Mouse (Mus musculus) heart, embryonic 12.5 days (tissue): ENCODE measurements around the gene 4930452B06Rik. TPM values are rescaled to one million over a fixed set of nuclear protein-coding genes. Genes with fewer than 3 reads are reported as not detected.

Source experiments
- ATAC-seq: fragments of 200-750 bp; cut with Nextera tagmentation; 2 replicates; pipeline ENCODE4 v1.8.0; 2017; ENCODE audit warnings: moderate TSS enrichment, moderate library complexity; ENCODE audit not compliant: insufficient number of reproducible peaks, low FRiP score
- H3K27ac ChIP-seq: fragments of 300-500 bp; sonication (generic); 2 replicates; pipeline ENCODE4 v1.5.1; 2016; ENCODE audit warnings: mild to moderate bottlenecking, moderate library complexity; ENCODE audit not compliant: poor library complexity, severe bottlenecking
- H3K27me3 ChIP-seq: fragments of 300-500 bp; sonication (generic); replicated peaks from 2 replicates; pipeline ENCODE4 v1.6.1; 2016; ENCODE audit warnings: mild to moderate bottlenecking, moderate library complexity
- H3K36me3 ChIP-seq: fragments of 300-500 bp; sonication (generic); 2 replicates; pipeline ENCODE4 v1.6.1; 2016; ENCODE audit warnings: mild to moderate bottlenecking, moderate library complexity
- H3K4me1 ChIP-seq: fragments of 300-500 bp; sonication (generic); replicated peaks from 2 replicates; pipeline ENCODE4 v1.6.1; 2016; ENCODE audit warnings: mild to moderate bottlenecking
- H3K4me2 ChIP-seq: fragments of 300-500 bp; sonication (generic); 2 replicates; pipeline ENCODE4 v1.6.1; 2016; ENCODE audit warnings: mild to moderate bottlenecking, moderate library complexity
- H3K4me3 ChIP-seq: fragments of 300-500 bp; sonication (generic); 2 replicates; pipeline ENCODE4 v1.5.1; 2016; ENCODE audit warnings: mild to moderate bottlenecking
- H3K9ac ChIP-seq: fragments of 300-500 bp; sonication (generic); 2 replicates; pipeline ENCODE4 v1.6.1; 2016; ENCODE audit warnings: mild to moderate bottlenecking, moderate library complexity
- H3K9me3 ChIP-seq: fragments of 300-500 bp; sonication (generic); replicated peaks from 2 replicates; pipeline ENCODE4 v1.6.1; 2016; ENCODE audit warnings: mild to moderate bottlenecking, moderate library complexity
- WGBS: fragments of 180-500 bp; shearing (Covaris S2); methylation state at CpG from one replicate; pipeline ENCODE4 v1.1.7; 2016; 5-methylcytosine and 5-hydroxymethylcytosine counted together
- polyA plus RNA-seq: library from polyadenylated mRNA; unstranded; fragments of >200 nt; fragmentation: Nextera tagmentation; extraction: Ambion mirVana; gene quantifications from 2 replicates; pipeline ENCODE4 v1.2.1, GENCODE M21; 2016

Gene 4930452B06Rik
- 20.9 and 21.4 TPM in 2 replicates for polyA plus RNA-seq

DNA sequence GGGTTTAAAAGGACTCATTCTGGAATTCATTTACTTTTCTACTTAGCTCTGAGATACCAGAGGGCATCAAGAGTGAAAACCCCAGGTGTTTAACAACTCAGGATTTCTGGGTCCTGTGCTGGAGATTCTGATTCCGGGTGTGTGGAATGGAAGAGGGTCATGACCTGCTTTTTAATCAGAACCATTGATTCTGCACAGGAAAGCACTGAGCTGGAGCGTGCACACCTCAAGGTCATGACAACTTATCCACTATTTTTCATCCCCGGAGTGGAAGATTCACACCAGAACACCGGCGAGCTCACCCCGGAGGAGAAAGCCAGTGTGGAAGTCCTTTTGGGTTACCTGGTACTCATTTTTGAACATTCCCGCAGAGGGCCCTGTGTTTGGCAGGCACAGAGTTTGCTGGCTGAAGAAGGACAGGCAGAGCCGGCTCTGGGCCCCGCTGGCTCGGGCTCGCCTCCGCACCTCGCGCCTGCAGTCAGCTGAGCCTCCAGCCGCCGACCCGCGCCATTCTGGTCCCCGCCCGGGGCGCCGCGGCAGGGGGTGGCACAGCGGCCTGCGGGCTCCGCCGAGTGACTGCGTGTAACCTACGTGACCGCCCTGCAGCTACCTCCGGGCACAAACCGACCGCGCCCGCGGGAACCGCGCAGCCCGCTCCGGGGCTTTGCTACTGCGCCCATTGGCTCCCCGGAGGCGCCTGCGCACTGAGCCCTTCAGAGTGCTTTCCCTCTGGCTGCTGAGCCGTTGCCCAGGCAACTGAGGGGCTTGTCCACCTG, at the start of gene 4930452B06Rik:
TSS of gene 4930452B06Rik (minus strand) at position 605 of the 776 bp plus-strand sequence.
- H3K36me3 ChIP-seq = peaks cover 1% of the 10 kb centered on the region
- peak within 1 kb of the TSS; percentile 65 for H3K4me3 ChIP-seq
- peak within 1 kb of the TSS; percentile 86 for H3K9ac ChIP-seq
- H3K4me1 ChIP-seq = no peaks in the 10 kb centered on the region
- peak within 1 kb of the TSS; percentile 79 for H3K4me2 ChIP-seq
- H3K9me3 ChIP-seq = no peaks in the 10 kb centered on the region
- ATAC-seq = peak; percentile 95
- WGBS = under 1% methylated on average over 45 of the region's 45 CpGs
- H3K27me3 ChIP-seq = 0 out of 2 replicates have a peak, but pooled peaks cover 3% of the 10 kb centered on the region
- H3K27ac ChIP-seq = peak within 1 kb of the TSS; percentile 28; the same call in 1 of the 2 replicates

DNA sequence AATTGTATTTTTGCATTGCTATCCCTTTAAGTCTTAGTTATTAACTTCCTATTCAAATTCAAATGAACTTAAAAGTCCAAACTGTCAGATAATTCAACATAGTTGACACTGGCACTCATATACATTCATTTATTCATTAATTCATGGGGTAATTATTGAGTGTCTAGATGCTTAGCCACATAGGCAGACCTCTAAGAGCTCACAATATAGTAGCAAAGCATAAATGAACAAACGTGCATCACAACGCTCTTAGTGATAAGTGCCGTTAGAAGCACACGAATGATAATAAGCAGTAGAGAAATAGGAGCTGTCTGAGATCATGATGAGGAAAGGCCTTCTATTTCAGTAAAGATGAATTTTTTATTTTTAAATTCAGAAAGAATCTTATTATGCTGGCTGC, 46.6 kb upstream of the 4930452B06Rik start:
- ATAC-seq = no peak
- H3K4me2 ChIP-seq = no peak overlapping the region
- no peak overlapping the region for H3K4me3 ChIP-seq
- no peaks in the 10 kb centered on the region for H3K9me3 ChIP-seq
- H3K36me3 ChIP-seq = no peaks in the 10 kb centered on the region
- WGBS = 79% methylated on average over 4 of the region's 4 CpGs
- H3K9ac ChIP-seq = no peak overlapping the region
- no peaks in the 10 kb centered on the region for H3K27me3 ChIP-seq
- no peak overlapping the region for H3K27ac ChIP-seq
- H3K4me1 ChIP-seq = no peaks in the 10 kb centered on the region

DNA sequence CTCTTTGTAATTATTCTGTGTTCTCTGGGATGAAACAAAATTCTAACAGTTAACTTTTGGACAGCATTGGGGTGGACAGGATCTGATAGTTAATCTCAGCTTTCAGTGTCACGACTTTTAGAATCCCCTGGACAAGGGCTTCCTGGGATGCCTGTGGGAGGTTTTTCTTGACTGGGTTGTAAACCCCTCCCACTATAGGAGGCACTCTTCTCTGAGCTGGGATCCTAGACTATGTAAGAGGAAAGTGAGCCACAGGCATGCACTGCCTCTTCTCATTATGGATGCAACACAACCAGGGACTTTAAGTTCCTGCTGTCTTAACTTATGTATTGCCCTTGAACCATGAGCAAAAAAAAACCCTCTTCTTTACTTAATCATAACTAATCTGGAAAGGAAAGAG, 23.4 kb upstream of the 4930452B06Rik start:
- Histone ChIP-seq H3K4me1 (no peaks in the 10 kb centered on the region), H3K9me3 (no peaks in the 10 kb centered on the region), H3K4me3 (no peak overlapping the region), H3K9ac (no peak overlapping the region), H3K27ac (no peak overlapping the region), H3K4me2 (no peak overlapping the region), H3K27me3 (no peaks in the 10 kb centered on the region), H3K36me3 (no peaks in the 10 kb centered on the region)
- no peak for ATAC-seq
- WGBS = 8% methylated on average over 1 of the region's 1 CpGs

DNA sequence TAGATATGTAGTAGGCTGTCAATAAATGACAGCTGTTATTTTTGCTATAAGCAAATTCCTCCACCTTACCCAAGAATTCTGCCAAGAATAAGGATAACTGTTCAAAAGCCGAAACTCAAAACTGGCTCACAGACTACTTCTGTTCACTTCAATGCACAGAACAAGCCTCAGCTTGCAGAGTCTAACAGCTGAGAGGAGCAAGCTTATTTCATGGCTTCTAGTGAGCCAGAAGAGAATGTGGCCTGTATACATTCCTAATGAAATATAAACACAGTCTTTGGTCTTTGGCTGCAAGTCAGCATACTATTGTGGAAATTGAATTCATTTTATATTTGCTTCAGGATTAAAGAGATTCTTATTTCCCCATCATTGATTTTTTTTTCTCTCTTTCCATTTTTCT, 22.4 kb upstream of the 4930452B06Rik start:
- Histone ChIP-seq H3K4me2 (no peak overlapping the region), H3K36me3 (no peaks in the 10 kb centered on the region), H3K4me3 (no peak overlapping the region), H3K9me3 (no peaks in the 10 kb centered on the region), H3K4me1 (no peaks in the 10 kb centered on the region), H3K27me3 (no peaks in the 10 kb centered on the region), H3K9ac (no peak overlapping the region), H3K27ac (no peak overlapping the region)
- 79% methylated on average over 1 of the region's 1 CpGs for WGBS
- ATAC-seq = no peak

DNA sequence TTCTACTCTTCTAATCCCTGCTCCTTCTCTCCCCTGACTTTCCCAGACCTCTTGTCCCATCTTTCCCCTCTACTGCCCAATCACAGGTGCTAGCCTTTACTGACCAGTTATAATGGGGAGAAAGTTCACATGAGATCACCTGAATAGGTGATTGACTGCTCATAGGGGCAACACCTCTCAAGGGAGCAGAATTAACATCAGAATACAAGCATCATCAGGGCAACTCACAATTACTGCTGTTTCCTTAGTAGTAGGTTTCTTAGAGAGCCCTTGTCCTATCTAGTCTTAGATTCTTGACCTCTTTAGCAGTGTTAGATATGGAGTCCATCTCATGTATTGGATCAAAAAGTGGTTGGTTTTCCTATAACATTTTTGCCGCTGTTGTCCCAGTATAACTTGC, 20.1 kb upstream of the 4930452B06Rik start:
- Histone ChIP-seq H3K9ac (no peak overlapping the region), H3K4me2 (no peak overlapping the region), H3K36me3 (no peaks in the 10 kb centered on the region), H3K4me1 (no peaks in the 10 kb centered on the region), H3K4me3 (no peak overlapping the region), H3K9me3 (no peaks in the 10 kb centered on the region), H3K27me3 (no peaks in the 10 kb centered on the region), H3K27ac (no peak overlapping the region)
- 86% methylated on average over 1 of the region's 1 CpGs for WGBS
- no peak for ATAC-seq

DNA sequence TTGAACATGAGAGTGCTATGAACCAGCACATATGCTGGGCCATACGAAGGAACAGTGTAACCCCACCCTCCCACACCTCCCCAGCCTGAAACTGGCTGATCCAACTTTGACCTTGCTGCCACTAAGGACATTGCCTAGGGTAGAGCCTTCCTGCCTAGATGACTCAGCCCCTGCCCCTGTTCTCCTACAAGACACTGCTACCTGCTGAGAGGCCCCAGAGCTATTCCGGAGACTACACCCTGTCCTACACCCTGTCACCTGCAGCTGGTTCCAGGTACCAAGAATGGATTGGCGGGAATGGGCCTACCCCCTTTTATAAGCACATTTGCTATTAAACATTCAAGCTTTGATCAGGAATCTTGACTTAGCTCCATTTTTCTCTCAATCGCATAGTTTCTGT, 13.9 kb upstream of the 4930452B06Rik start:
- Histone ChIP-seq H3K36me3 (no peaks in the 10 kb centered on the region), H3K9me3 (no peaks in the 10 kb centered on the region), H3K4me2 (no peak overlapping the region), H3K9ac (no peak overlapping the region), H3K27me3 (no peaks in the 10 kb centered on the region), H3K4me1 (no peaks in the 10 kb centered on the region), H3K4me3 (no peak overlapping the region), H3K27ac (no peak overlapping the region)
- no peak for ATAC-seq
- WGBS = 81% methylated on average over 4 of the region's 4 CpGs

DNA sequence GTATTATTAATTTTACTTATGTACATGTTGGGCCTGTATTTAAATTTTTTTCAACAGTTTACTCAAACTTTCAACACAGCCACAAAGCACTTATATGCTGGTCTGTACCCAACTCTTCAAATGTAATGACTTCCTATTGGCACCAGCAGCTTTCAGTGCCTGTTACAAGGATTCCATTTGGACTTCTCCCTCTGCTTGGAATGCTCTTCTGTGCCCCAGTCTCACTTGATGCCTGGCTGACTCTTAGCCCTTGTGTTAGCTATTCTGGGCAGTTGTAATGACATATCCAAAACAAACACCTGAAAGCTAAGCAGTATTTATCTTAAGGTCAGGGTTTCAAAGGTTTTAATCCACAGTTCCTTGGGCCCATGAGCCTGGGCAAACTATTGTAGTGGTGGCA, 5.7 kb downstream of the 4930452B06Rik start:
- no peaks in the 10 kb centered on the region for H3K27me3 ChIP-seq
- ATAC-seq = no peak
- no peak overlapping the region for H3K4me2 ChIP-seq
- no peak overlapping the region for H3K9ac ChIP-seq
- H3K36me3 ChIP-seq = peaks cover 16% of the 10 kb centered on the region
- H3K4me3 ChIP-seq = no peak overlapping the region
- H3K27ac ChIP-seq = no peak overlapping the region
- no peaks in the 10 kb centered on the region for H3K9me3 ChIP-seq
- no peaks in the 10 kb centered on the region for H3K4me1 ChIP-seq

DNA sequence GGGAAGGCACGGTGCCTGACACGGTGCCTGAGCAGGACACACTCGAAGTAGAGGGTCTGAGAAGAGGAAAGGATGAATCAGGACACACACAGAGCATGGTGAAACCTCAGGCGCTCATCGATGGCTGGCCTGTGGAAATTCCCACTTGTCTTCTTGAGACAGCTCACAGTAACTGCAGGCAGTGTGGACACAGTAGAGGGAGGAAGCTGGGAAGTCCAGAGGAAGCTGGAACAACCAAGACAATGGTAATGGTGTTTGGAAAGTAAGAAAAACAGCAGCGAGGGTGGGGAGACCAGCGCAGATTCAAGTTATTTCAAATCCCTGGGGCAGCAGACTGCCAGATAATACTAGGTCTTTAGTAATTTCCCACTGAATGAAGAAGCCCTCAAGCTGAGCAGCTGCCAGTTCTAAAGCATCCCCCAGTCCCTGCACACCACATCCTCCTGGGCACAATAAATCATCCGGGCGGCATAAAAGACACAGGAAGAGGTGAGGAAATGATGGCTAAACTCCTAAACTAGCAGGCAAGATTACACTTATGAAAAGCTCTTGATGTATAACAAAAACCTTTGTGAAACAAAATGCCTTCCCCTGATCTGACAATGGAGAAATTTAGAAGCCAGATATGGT, 24.3 kb downstream of the 4930452B06Rik start:
- 66% methylated on average over 9 of the region's 9 CpGs for WGBS
- Histone ChIP-seq H3K36me3 (no peaks in the 10 kb centered on the region), H3K4me2 (no peak overlapping the region), H3K9ac (no peak overlapping the region), H3K27ac (no peak overlapping the region), H3K4me3 (no peak overlapping the region), H3K4me1 (no peaks in the 10 kb centered on the region), H3K27me3 (no peaks in the 10 kb centered on the region), H3K9me3 (no peaks in the 10 kb centered on the region)
- no peak for ATAC-seq

DNA sequence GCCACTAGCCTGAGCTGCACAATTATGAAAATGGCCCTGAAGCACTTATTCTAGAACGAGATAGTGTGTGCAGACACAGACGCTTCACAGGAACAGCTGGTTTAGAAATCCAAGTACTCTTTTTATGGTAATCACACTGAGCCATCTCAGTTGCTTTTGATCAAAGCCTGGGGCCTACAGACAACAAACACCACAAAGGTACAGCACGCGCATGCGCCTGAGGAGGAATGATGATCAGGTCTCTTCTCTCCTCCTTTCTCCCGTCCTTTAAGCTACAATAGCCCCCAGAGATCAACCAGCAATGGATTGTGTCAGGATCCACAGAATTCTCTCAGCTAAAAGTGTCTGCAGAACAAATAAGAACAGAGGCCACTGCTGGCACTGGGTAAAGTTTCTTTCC, 33.8 kb downstream of the 4930452B06Rik start:
- Histone ChIP-seq H3K4me1 (no peaks in the 10 kb centered on the region), H3K9ac (no peak overlapping the region), H3K9me3 (no peaks in the 10 kb centered on the region), H3K27me3 (no peaks in the 10 kb centered on the region), H3K4me3 (no peak overlapping the region), H3K4me2 (no peak overlapping the region), H3K36me3 (no peaks in the 10 kb centered on the region), H3K27ac (no peak overlapping the region)
- ATAC-seq = no peak
- 80% methylated on average over 6 of the region's 6 CpGs for WGBS

DNA sequence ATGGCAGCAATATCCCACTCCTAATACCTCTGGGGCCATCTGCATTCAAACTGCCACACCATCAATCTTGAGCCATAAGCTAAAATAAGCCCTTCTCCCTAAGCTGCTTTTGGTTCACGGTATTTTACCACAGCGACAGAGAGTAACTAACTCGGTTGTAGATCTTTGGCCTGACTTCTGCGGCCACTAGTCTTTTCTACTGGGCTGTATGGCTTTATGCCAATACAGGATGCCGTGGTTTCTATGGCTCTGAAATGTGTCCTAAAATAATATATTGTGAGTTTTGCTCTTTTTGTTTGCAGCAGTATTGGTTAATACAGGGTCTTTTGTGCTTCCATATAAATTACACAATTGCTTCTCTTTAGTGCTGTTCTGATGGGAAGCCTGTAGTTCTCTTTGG, 37.6 kb downstream of the 4930452B06Rik start:
- 88% methylated on average over 5 of the region's 5 CpGs for WGBS
- no peak overlapping the region for H3K9ac ChIP-seq
- no peak for ATAC-seq

DNA sequence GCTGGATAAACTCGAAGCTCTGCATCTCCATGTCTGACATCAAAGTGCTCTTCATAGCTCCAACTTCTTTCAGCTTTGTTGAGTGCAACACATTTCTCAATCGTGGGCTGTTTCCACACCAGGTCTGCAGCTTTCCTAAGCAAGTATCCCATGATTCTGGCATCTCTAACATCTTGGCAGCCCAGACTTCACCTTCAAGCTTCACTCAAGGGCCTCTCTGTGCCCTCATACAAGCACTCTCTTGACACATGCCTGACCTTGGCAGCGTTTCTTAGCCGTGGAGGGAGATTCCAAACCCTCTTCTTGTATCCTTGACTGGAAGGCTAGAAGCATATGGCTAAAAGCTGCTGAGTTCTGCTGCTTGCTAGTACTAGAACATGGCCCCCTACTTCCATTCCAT, 38.6 kb downstream of the 4930452B06Rik start:
- H3K9me3 ChIP-seq = 0 out of 2 replicates have a peak, but pooled peaks cover 3% of the 10 kb centered on the region
- no peaks in the 10 kb centered on the region; the same call in 1 of the 2 replicates for H3K36me3 ChIP-seq
- H3K27me3 ChIP-seq = no peaks in the 10 kb centered on the region
- no peak for ATAC-seq
- WGBS = 78% methylated on average over 4 of the region's 4 CpGs
- no peak overlapping the region for H3K9ac ChIP-seq
- no peaks in the 10 kb centered on the region for H3K4me1 ChIP-seq
- H3K4me2 ChIP-seq = no peak overlapping the region
- H3K4me3 ChIP-seq = no peak overlapping the region
- no peak overlapping the region for H3K27ac ChIP-seq

More for the DNA sequence above, 37.6 kb downstream of the 4930452B06Rik start:
- Histone ChIP-seq H3K9me3 (0 out of 2 replicates have a peak, but pooled peaks cover 3% of the 10 kb centered on the region), H3K4me2 (no peak overlapping the region), H3K27ac (no peak overlapping the region), H3K27me3 (no peaks in the 10 kb centered on the region), H3K36me3 (no peaks in the 10 kb centered on the region; the same call in 1 of the 2 replicates), H3K4me3 (no peak overlapping the region), H3K4me1 (no peaks in the 10 kb centered on the region)
